Mouse (Mus musculus) embryonic fibroblast, embryonic 13.5 days (primary cell): ENCODE measurements around the gene Cldn3. TPM values are rescaled to one million over a fixed set of nuclear protein-coding genes. Genes with fewer than 3 reads are reported as not detected.

Experiments
- H3K27ac ChIP-seq: 2 replicates; pipeline ENCODE4 v1.5.1; 2012; ENCODE audit warnings: low read length, control low read depth, inconsistent platforms; ENCODE audit not compliant: insufficient read depth
- H3K4me1 ChIP-seq: 2 replicates; pipeline ENCODE4 v1.6.1; 2011; ENCODE audit warnings: low read length; ENCODE audit not compliant: control insufficient read depth, insufficient read depth
- H3K4me3 ChIP-seq: 2 replicates; pipeline ENCODE4 v1.5.1; 2011; ENCODE audit warnings: mild to moderate bottlenecking, control low read depth, low read length; ENCODE audit not compliant: insufficient read depth
- CTCF ChIP-seq: IDR thresholded peaks from 2 replicates; pipeline ENCODE4 v1.5.1; 2011; ENCODE audit warnings: mild to moderate bottlenecking, control low read depth, low read length, moderate library complexity, borderline replicate concordance; ENCODE audit not compliant: insufficient read depth
- POLR2A ChIP-seq: IDR thresholded peaks from 2 replicates; pipeline ENCODE4 v1.6.1; 2011; ENCODE audit warnings: low read depth, mild to moderate bottlenecking, control low read depth, low read length, moderate library complexity
- polyA plus RNA-seq: library from polyadenylated mRNA; stranded (reverse); fragments of >200 nt; gene quantifications from 2 replicates; pipeline ENCODE4 v1.2.4, GENCODE M21; 2011; ENCODE audit warnings: low read depth; ENCODE audit not compliant: missing spikeins, insufficient read length

Gene Cldn3
- polyA plus RNA-seq, 1 experiment: not detected

DNA sequence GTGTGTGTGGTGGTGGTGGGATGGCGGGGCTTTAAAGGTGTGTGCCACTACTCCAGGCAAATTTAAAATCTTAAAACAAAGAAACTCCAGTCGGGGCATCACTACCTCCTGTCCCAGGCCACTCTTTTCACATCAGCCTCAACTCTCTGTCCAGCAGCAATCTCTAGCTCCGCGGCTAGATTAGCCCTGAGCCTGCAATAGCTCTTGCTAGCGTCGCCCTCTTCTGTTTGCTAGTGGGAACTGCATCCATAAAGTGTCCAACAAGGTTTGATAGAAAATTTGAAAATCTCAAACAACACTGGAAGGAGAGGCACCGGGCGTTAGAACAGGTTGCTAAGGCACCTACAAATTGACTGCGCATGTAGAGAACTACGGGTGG lies 20.6 kb upstream of the Cldn3 start:
- Histone ChIP-seq H3K4me1 (peaks cover 5% of the 10 kb centered on the region; the same call in 1 of the 2 replicates), H3K4me3 (no peak overlapping the region), H3K27ac (no peak overlapping the region)
- TF ChIP-seq POLR2A (no peak), CTCF (peak; percentile 61)

DNA sequence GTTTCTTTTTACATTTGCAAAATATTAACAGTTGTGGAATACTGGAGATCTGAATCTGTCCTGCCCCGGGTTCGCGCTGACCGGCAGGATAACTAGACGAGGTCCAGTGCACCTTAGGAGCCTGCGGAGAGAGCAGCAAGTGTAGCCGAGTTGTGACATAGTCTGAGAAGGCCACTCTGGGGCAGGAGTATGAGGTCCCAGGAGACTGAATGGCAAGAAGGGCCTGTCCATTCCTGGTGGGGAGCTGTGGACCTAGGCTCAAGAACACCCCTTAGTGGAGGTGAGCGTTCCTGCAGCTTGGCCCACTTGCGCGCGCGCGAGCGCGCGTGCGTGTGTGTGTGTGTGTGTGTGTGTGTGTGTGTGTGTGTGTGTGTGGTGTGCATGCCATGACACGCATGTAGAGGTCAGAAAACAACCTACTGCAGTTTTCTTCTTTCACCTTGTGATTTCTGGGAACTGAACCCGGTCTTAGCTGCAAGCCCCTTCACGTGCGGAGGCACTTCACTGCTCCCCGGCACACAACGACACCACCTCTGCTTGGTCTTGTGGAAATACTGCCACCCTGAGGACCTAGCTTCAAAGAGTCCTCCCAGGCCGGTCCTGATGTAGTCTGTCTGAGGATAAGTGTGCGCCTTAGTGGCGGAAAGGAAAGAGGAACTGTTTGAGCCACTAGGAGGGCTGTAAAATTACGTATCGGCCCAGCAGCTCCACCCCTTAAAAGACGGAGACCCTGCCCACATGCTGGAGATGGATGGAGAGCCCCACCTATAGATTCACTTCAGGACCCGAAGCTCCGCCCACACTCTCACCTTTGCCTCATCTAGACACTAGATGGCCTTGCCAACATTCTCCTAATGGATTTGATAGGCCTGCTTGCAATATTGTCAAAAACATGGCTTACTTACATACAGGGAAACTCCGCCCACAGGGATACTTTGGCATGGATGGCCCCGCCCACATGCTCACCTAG lies 19.9 kb upstream of the Cldn3 start:
- H3K27ac ChIP-seq: no peak overlapping the region
- TF ChIP-seq CTCF (peak; percentile 42; the same call in 1 of the 2 replicates), POLR2A (no peak)
- peaks cover 5% of the 10 kb centered on the region; the same call in 1 of the 2 replicates for H3K4me1 ChIP-seq
- H3K4me3 ChIP-seq: no peak overlapping the region

DNA sequence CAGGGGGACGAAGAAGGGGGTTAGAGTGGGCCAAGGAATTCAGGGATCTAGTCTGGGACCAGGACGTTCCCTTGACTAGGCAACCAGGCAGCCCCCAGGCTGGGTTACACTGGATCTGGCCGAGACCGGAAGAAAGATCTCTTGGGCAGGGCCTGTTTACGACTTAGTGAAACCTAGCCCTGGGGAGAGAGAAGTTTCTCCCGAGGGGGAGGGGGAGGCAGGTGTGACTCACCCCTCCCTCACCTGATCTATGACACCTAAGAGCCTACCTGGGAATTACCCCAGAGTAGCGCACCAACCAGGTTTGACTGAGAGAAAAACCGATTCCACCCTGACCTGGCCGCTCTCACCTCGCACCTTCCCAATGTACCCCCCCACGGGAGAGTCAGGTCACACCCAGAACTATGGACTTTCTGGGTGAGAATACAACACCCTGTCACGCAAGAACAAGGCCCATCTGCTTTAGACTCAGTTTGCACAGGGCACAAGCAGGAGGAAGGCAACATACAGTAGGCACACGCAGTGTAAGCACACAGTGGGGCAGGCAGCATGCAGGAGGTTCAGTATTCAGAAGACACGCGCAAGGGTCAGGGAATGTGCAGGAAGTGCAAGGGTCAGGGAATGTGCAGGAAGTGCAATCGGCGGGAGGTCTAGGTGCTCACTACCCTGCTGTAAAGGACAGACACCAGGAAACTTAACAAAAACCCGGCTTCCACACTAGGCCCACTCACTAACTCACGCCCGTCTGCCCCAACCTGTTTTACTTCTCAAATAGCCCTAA lies 18.7 kb upstream of the Cldn3 start:
- no peak overlapping the region for H3K4me3 ChIP-seq
- H3K4me1 ChIP-seq: peaks cover 5% of the 10 kb centered on the region; the same call in 1 of the 2 replicates
- H3K27ac ChIP-seq: no peak overlapping the region
- TF ChIP-seq POLR2A: no peak
- TF ChIP-seq CTCF: no peak

DNA sequence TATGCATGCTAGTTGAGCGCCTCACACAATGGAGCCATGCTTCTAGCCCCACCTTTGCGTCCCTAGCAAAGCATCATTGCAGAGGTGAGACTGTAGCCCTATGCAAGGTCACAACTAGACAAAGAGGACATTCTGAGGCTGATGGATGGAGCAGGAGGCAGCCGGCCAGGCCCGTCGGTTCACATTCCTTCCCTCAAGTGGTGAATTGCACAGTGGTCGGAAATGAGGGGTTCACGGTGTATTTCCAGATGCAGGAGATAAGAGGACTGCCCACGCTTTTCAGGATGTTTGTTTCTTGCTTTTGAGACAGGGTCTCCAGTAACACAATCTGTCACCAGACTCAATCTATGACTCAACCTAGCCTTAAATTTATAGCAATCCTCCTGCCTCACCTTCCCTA lies 15.3 kb upstream of the Cldn3 start:
- H3K4me3 ChIP-seq: no peak overlapping the region
- H3K27ac ChIP-seq: no peak overlapping the region
- TF ChIP-seq POLR2A (no peak), CTCF (no peak)
- H3K4me1 ChIP-seq: no peaks in the 10 kb centered on the region

DNA sequence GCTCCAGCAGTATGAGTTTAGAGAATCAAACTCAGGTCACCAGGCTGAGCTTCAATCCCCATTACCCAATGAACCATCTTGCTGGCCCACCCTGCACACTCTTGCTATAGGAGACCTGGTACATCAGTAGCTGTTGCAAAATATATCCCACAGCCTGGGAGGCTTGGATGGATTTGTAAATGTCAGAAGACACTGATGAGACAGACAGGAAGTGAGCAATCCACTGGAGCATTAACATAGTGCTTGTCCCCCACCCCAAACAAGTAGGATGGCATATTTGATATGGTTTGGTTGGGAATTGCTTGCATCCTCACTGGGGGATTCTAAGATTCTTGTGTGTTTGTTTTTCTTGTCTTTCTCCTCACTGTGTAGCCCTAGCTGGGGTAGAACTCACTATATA lies 12.9 kb upstream of the Cldn3 start:
- Histone ChIP-seq H3K4me1 (no peaks in the 10 kb centered on the region), H3K27ac (no peak overlapping the region), H3K4me3 (no peak overlapping the region)
- TF ChIP-seq POLR2A (no peak), CTCF (no peak)

DNA sequence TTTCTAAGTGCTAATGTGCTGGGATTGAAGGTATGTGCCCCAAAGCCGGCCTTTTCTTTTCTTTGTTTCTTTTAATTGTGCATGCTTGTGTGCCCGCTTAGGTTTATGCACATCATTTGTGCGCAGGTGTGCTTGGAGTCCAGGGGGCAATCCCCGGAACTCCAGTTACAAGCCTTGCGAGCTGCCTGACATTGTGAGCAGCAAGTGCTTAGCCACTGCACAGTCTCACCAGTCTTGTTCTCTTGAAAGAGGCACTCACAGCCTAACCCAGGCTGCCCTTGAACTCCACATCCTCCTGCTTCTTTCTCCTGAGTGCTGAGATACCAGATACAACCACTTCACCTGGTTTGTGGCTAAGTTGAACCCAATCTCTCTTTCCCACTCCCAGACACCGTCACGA lies 12.5 kb upstream of the Cldn3 start:
- H3K4me1 ChIP-seq: no peaks in the 10 kb centered on the region
- TF ChIP-seq POLR2A: no peak
- TF ChIP-seq CTCF: no peak
- H3K27ac ChIP-seq: no peak overlapping the region

DNA sequence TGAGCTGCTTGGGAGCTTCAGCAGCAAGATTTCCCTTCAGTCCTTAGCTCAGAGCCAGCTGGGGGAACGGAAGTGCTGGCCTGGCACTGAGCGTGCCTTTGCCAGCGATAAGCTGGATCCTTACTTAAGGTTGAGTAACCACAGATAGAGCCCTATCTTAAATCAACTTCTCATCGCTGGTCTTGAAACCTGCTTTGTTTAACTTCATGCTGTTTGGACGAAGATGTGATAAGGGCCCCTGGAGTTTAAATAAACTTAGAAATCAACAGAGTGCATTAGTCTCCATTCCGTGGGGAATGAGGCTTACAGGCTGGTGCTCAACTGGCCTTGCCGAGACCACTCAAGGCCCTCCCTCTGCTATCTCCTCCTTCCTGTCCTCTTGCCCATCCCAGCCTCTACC lies 11.7 kb upstream of the Cldn3 start:
- Histone ChIP-seq H3K4me1 (no peaks in the 10 kb centered on the region), H3K27ac (no peak overlapping the region), H3K4me3 (no peak overlapping the region)
- no peak for TF ChIP-seq CTCF
- no peak for TF ChIP-seq POLR2A

More for the DNA sequence above, 12.5 kb upstream of the Cldn3 start:
- H3K4me3 ChIP-seq: no peak overlapping the region

DNA sequence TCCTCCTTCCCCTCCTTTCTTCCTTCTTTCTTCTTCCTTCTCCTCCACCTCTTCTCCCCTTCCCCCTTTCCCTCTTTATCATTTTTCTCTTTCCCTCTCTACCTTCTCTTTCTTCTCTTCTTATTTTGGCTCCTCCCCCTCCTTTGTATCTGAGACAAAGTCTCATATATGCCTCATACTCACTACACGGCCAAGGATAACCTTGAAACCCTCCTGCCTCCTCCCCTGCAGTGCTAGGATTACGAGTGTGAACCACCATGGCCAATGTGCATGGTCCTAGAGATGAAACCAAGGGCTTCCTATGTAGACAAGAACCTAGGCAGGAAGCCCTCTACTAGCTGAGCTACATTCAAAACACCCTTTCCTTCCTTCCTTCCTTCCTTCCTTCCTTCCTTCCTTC lies 11.1 kb upstream of the Cldn3 start:
- H3K4me1 ChIP-seq: no peaks in the 10 kb centered on the region
- H3K27ac ChIP-seq: no peak overlapping the region
- no peak overlapping the region for H3K4me3 ChIP-seq
- TF ChIP-seq CTCF: no peak
- TF ChIP-seq POLR2A: no peak

DNA sequence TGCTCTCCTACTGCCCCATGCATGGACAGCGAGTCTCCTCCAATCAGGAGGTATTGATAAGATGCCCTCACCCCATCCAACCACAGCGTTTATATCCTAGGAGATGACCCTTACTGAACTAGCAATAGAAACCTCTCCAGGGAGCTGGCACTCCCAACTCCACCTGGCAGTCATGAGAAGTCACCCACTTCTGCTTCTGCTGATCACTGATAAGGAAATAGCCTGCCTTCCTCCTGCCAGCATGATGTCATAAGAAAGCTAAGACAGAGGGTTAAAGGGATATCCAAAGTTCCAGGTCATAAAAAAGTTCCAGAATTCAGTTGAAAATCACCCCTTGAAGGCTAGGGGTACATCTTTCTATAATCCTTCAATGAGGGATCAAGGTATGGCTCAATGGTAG lies 9.8 kb upstream of the Cldn3 start:
- no peak overlapping the region for H3K4me3 ChIP-seq
- no peak for TF ChIP-seq POLR2A
- TF ChIP-seq CTCF: no peak
- H3K4me1 ChIP-seq: no peaks in the 10 kb centered on the region
- H3K27ac ChIP-seq: no peak overlapping the region
